In genomic region chr17:26439001-26439400, GRCm38 (mm10) we compare ENCODE assay signal across 9 mouse cellular contexts. TPM values are rescaled to one million over a fixed set of nuclear protein-coding genes. Genes with fewer than 3 reads are reported as not detected.
A peak's percentile ranks its signal among the peaks of the same experiment; 100 is the strongest.
DNase-seq lines count a peak whose midpoint lies in the region; ATAC-seq and TF ChIP-seq lines count a peak whose summit lies in the region.
"Had no signal": no experiment of that assay in that cellular context is flagged by ENCODE, and none has a peak within 500 bp of the region (broad histone marks: within the 10 kb centered on the region; RNA-seq: fewer than 3 reads in every experiment).

No protein-coding gene starts in this region.

- peaks cover 4% of the 10 kb centered on the region; the same call in 1 of the 2 replicates for H3K4me1 ChIP-seq in lung, embryonic 16.5 days (replicated peaks; ENCODE audit: control insufficient read depth, insufficient read depth, low read length)
- H3K4me1 ChIP-seq in heart, embryonic 16.5 days (ENCODE audit: control insufficient read depth, insufficient read depth, low read length), result peaks cover 2% of the 10 kb centered on the region; the same call in 1 of the 2 replicates
- peaks cover 5% of the 10 kb centered on the region; the same call in 1 of the 2 replicates for H3K4me1 ChIP-seq in liver, embryonic 12.5 days
- no peaks in the 10 kb centered on the region for H3K4me1 ChIP-seq in small intestine, adult 2 months (ENCODE audit: control insufficient read depth, insufficient read depth, insufficient read length, low read length)

- no peak for ATAC-seq in lung, embryonic 16.5 days (ENCODE audit: low read depth)
- no peak for ATAC-seq in heart, embryonic 16.5 days (replicated peaks; ENCODE audit: extremely low read depth, insufficient read depth, low FRiP score)
- ATAC-seq in liver, embryonic 12.5 days, result no peak

- no peak for DNase-seq in lung, postnatal 25 days (ENCODE audit: low spot score)
- DNase-seq in spleen, postnatal 4 days (ENCODE audit: low spot score in 2 of 2), result no peak
- DNase-seq in spleen, adult 18-20 months, result no peak
- no peak for DNase-seq in left cerebral cortex, postnatal 25 days (ENCODE audit: low spot score in 2 of 2)
- DNase-seq: lung, postnatal 36 days had no signal

- H3K9ac ChIP-seq in lung, embryonic 16.5 days (ENCODE audit: low read length), result peak overlapping the region; percentile 40
- peak overlapping the region; percentile 59 for H3K9ac ChIP-seq in heart, embryonic 16.5 days (ENCODE audit: low read length)
- no peak overlapping the region for H3K9ac ChIP-seq in liver, embryonic 12.5 days

- H3K27me3 ChIP-seq in lung, embryonic 16.5 days (ENCODE audit: control insufficient read depth, insufficient read depth, low read depth, low read length), result peaks cover 19% of the 10 kb centered on the region
- H3K27me3 ChIP-seq in heart, embryonic 16.5 days (ENCODE audit: control insufficient read depth, insufficient read depth, low read length), result peaks cover 19% of the 10 kb centered on the region
- H3K27me3 ChIP-seq in liver, embryonic 12.5 days (replicated peaks), result peaks cover 73% of the 10 kb centered on the region
- H3K27me3 ChIP-seq in small intestine, adult 2 months (ENCODE audit: control insufficient read depth, insufficient read depth, low read length), result no peaks in the 10 kb centered on the region

- intact Hi-C loops in left cerebral cortex, postnatal 25 days (cut with DNase I), result no loop called here

- H3K4me3 ChIP-seq in lung, embryonic 16.5 days (ENCODE audit: low read length), result peak overlapping the region; percentile 41
- peak overlapping the region; percentile 45 for H3K4me3 ChIP-seq in heart, embryonic 16.5 days (ENCODE audit: low read length)
- peak overlapping the region; percentile 37 for H3K4me3 ChIP-seq in liver, embryonic 12.5 days
- H3K4me3 ChIP-seq in small intestine, adult 2 months (ENCODE audit: low read depth, low read length), result peak overlapping the region; percentile 14; the same call in 1 of the 2 replicates

- H3K36me3 ChIP-seq in lung, embryonic 16.5 days (ENCODE audit: control insufficient read depth, insufficient read depth, low read length), result peaks cover 8% of the 10 kb centered on the region
- H3K36me3 ChIP-seq in heart, embryonic 16.5 days (ENCODE audit: control insufficient read depth, insufficient read depth), result peaks cover 19% of the 10 kb centered on the region
- no peaks in the 10 kb centered on the region for H3K36me3 ChIP-seq in liver, embryonic 12.5 days
- H3K36me3 ChIP-seq in small intestine, adult 2 months (ENCODE audit: control insufficient read depth, insufficient read depth, low read length), result peaks cover 10% of the 10 kb centered on the region

- H3K9me3 ChIP-seq in lung, embryonic 16.5 days (ENCODE audit: control insufficient read depth, low read length), result no peaks in the 10 kb centered on the region
- no peaks in the 10 kb centered on the region for H3K9me3 ChIP-seq in heart, embryonic 16.5 days (replicated peaks; ENCODE audit: control insufficient read depth, low read length)
- H3K9me3 ChIP-seq in liver, embryonic 12.5 days (replicated peaks), result no peaks in the 10 kb centered on the region

- TF ChIP-seq CTCF in small intestine, adult 2 months (IDR thresholded peaks at IDR 0.05; ENCODE audit: extremely low read depth, insufficient read length, insufficient replicate concordance, low read depth, low read length), result no peak

- no peak for TF ChIP-seq POLR2A in small intestine, adult 2 months (IDR thresholded peaks at IDR 0.05; ENCODE audit: low read depth, low read length)

- H3K4me2 ChIP-seq in lung, embryonic 16.5 days (ENCODE audit: low read depth, low read length), result peak overlapping the region; percentile 54
- peak overlapping the region; percentile 63 for H3K4me2 ChIP-seq in heart, embryonic 16.5 days (ENCODE audit: low read depth, low read length)
- peak overlapping the region; percentile 55 for H3K4me2 ChIP-seq in liver, embryonic 12.5 days

- WGBS in lung, embryonic 16.5 days, result 18% methylated on average over 50 of the region's 52 CpGs
- WGBS in heart, embryonic 16.5 days, result 18% methylated on average over 51 of the region's 52 CpGs
- 11% methylated on average over 52 of the region's 52 CpGs for WGBS in liver, embryonic 12.5 days (ENCODE audit: insufficient replicate concordance)
- 58% methylated on average over 52 of the region's 52 CpGs for WGBS in small intestine, adult 2 months

- no peak overlapping the region for H3K27ac ChIP-seq in lung, embryonic 16.5 days (ENCODE audit: low read length)
- no peak overlapping the region for H3K27ac ChIP-seq in heart, embryonic 16.5 days (ENCODE audit: low read length)
- no peak overlapping the region for H3K27ac ChIP-seq in liver, embryonic 12.5 days
- no peak overlapping the region for H3K27ac ChIP-seq in small intestine, adult 2 months (ENCODE audit: insufficient read depth, low read depth, low read length)

RNA-seq across cellular contexts. Expression of gene Neurl1b, which starts 24.4 kb away (rescaled TPM):
- 1.8 and 2.3 TPM in 2 replicates for polyA plus RNA-seq in lung, embryonic 16.5 days (2015; fragmentation: Nextera tagmentation; extraction: Ambion mirVana)
- polyA plus RNA-seq in heart, embryonic 16.5 days (2015; fragmentation: Nextera tagmentation; extraction: Ambion mirVana), result 3.0 and 3.3 TPM in 2 replicates
- polyA plus RNA-seq in liver, embryonic 12.5 days (2016; fragmentation: Nextera tagmentation; extraction: Ambion mirVana), result 0.06 and 0.10 TPM in 2 replicates
- 39.3 and 79.7 TPM in 2 replicates for polyA plus RNA-seq in small intestine, adult 2 months (2012; rRNA removed)
- 10 to 100 TPM; 75.2 to 75.9 TPM for total RNA-seq in left cerebral cortex, postnatal 25 days (2021)
